Mouse (Mus musculus) liver, embryonic 14.5 days (tissue): ENCODE results near the gene Pacs2. TPM values are rescaled to one million over a fixed set of nuclear protein-coding genes. Genes with fewer than 3 reads are reported as not detected.

Source experiments
- ATAC-seq: fragments of 200-750 bp; cut with Nextera tagmentation; 2 replicates; pipeline ENCODE4 v1.8.0; 2017; ENCODE audit warnings: moderate number of reproducible peaks, mild to moderate bottlenecking, moderate library complexity; ENCODE audit not compliant: insufficient read depth
- DNase-seq, 3 experiments: peaks; one replicate each; pipeline ENCODE4 v3.0.0-alpha.2; 2012 to 2013; ENCODE audit warnings: low read depth in 3 of 3, low spot score in 3 of 3
- H3K27ac ChIP-seq: fragments of 300-500 bp; sonication (generic); 2 replicates; pipeline ENCODE4 v1.5.1; 2014; ENCODE audit warnings: moderate library complexity, mild to moderate bottlenecking, control low read depth, inconsistent platforms
- H3K27me3 ChIP-seq: fragments of 300-500 bp; sonication (generic); 2 replicates; pipeline ENCODE4 v1.6.1; 2014; ENCODE audit warnings: mild to moderate bottlenecking, low read length, moderate library complexity; ENCODE audit not compliant: control insufficient read depth, insufficient read depth
- H3K36me3 ChIP-seq: fragments of 300-500 bp; sonication (generic); replicated peaks from 2 replicates; pipeline ENCODE4 v1.6.1; 2014; ENCODE audit warnings: low read depth; ENCODE audit not compliant: control insufficient read depth, insufficient read depth
- H3K4me1 ChIP-seq, 2 experiments: fragments of 200-500 bp in 1 of 2; fragments of 300-500 bp in 1 of 2; sonication (generic) in 1 of 2; replicated peaks; 2 replicates each; pipeline ENCODE4 v1.6.1; 2012 to 2014; ENCODE audit warnings: antibody characterized with exemption in 1 of 2, inconsistent platforms in 1 of 2, low read length in 1 of 2; ENCODE audit not compliant: control insufficient read depth in 2 of 2, insufficient read depth in 2 of 2
- H3K4me2 ChIP-seq: fragments of 300-500 bp; sonication (generic); 2 replicates; pipeline ENCODE4 v1.6.1; 2014; ENCODE audit warnings: low read depth, mild to moderate bottlenecking, control low read depth, moderate library complexity
- H3K4me3 ChIP-seq, 2 experiments: fragments of 200-500 bp in 1 of 2; fragments of 300-500 bp in 1 of 2; sonication (generic) in 1 of 2; 2 replicates each; pipeline ENCODE4 v1.5.1; 2012 to 2014; ENCODE audit warnings: low read depth in 2 of 2, low read length in 2 of 2, mild to moderate bottlenecking in 2 of 2, control low read depth in 1 of 2, inconsistent platforms in 1 of 2, moderate library complexity in 1 of 2; ENCODE audit not compliant: insufficient read depth in 1 of 2
- H3K9ac ChIP-seq: fragments of 300-500 bp; sonication (generic); replicated peaks from 2 replicates; pipeline ENCODE4 v1.6.1; 2014; ENCODE audit warnings: mild to moderate bottlenecking, control low read depth, moderate library complexity
- H3K9me3 ChIP-seq: fragments of 300-500 bp; sonication (generic); 2 replicates; pipeline ENCODE4 v1.6.1; 2016; ENCODE audit warnings: low read length, mixed read lengths; ENCODE audit not compliant: control insufficient read depth
- CTCF ChIP-seq: IDR thresholded peaks from 2 replicates; pipeline ENCODE4 v1.5.1; 2016; ENCODE audit warnings: antibody characterized with exemption, low read depth, control low read depth
- EP300 ChIP-seq: IDR thresholded peaks from 2 replicates; pipeline ENCODE4 v1.6.1; 2016; ENCODE audit warnings: antibody characterized with exemption, low read depth
- WGBS: fragments of 180-500 bp; shearing (Covaris S2); extraction: QIAGEN DNeasy Blood & Tissue Kit; methylation state at CpG from one replicate; pipeline ENCODE4 v1.1.7; 2014; ENCODE audit not compliant: insufficient replicate concordance; 5-methylcytosine and 5-hydroxymethylcytosine counted together
- polyA plus RNA-seq, 2 experiments: library from polyadenylated mRNA; depleted of rRNA in 1 of 2; stranded (reverse) in 1 of 2; unstranded in 1 of 2; fragments of >200 nt; fragmentation: Nextera tagmentation in 1 of 2; extraction: Ambion mirVana in 1 of 2; gene quantifications; 2 replicates each; pipeline versions ENCODE4 v1.2.1 to v1.2.3; 2012 to 2014

Pacs2 gene
- polyA plus RNA-seq, 2 experiments, result 3.7 to 11.7 TPM

- Histone ChIP-seq H3K4me1 (no peaks in the 10 kb centered on the region), H3K9me3 (no peaks in the 10 kb centered on the region)
Observed at GRCm38 (mm10) chr12:113049836-113050235, 35.5 kb downstream of the Pacs2 start.

GRCm38 (mm10) chr12:113050671-113051070 lies 36.4 kb downstream of the Pacs2 start:
- no peak for DNase-seq
- ATAC-seq, result no peak
- Histone ChIP-seq H3K9me3 (no peaks in the 10 kb centered on the region), H3K4me3 (no peak overlapping the region), H3K27ac (no peak overlapping the region), H3K9ac (no peak overlapping the region), H3K27me3 (no peaks in the 10 kb centered on the region), H3K4me2 (no peak overlapping the region), H3K36me3 (peaks cover 13% of the 10 kb centered on the region), H3K4me1 (no peaks in the 10 kb centered on the region)
- TF ChIP-seq EP300, result no peak
- no peak for TF ChIP-seq CTCF
- 86% methylated on average over 12 of the region's 12 CpGs for WGBS

More at GRCm38 (mm10) chr12:113049836-113050235, 35.5 kb downstream of the Pacs2 start:
- H3K4me3 ChIP-seq, result no peak overlapping the region
- H3K36me3 ChIP-seq, result peaks cover 13% of the 10 kb centered on the region
- no peak overlapping the region for H3K4me2 ChIP-seq
- DNase-seq (no peak), ATAC-seq (no peak)
- 56% methylated on average over 9 of the region's 9 CpGs for WGBS
- no peaks in the 10 kb centered on the region for H3K27me3 ChIP-seq
- TF ChIP-seq CTCF (no peak), EP300 (no peak)
- H3K9ac ChIP-seq, result no peak overlapping the region
- H3K27ac ChIP-seq, result no peak overlapping the region

- TF ChIP-seq EP300 (no peak), CTCF (no peak)
- Histone ChIP-seq H3K36me3 (peaks cover 11% of the 10 kb centered on the region), H3K4me1 (no peaks in the 10 kb centered on the region), H3K9ac (no peak overlapping the region), H3K4me2 (no peak overlapping the region), H3K4me3 (no peak overlapping the region), H3K27me3 (no peaks in the 10 kb centered on the region), H3K9me3 (no peaks in the 10 kb centered on the region), H3K27ac (no peak overlapping the region)
- DNase-seq, result no peak
- 72% methylated on average over 9 of the region's 9 CpGs for whole genome bisulfite sequencing
- no peak for ATAC-seq
Observed at GRCm38 (mm10) chr12:113051628-113052403, 37.5 kb downstream of the Pacs2 start.

- no peak overlapping the region for H3K27ac ChIP-seq
- H3K9ac ChIP-seq, result no peak overlapping the region
- no peak for TF ChIP-seq EP300
- WGBS, result 71% methylated on average over 8 of the region's 8 CpGs
- no peaks in the 10 kb centered on the region; the same call in 1 of the 2 replicates for H3K9me3 ChIP-seq
- peaks cover 10 to 18% of the 10 kb centered on the region in 2 experiments for H3K4me1 ChIP-seq
- ATAC-seq, result no peak
- DNase-seq, result no peak
- H3K36me3 ChIP-seq, result peaks cover 3% of the 10 kb centered on the region; the same call in 1 of the 2 replicates
- no peaks in the 10 kb centered on the region for H3K27me3 ChIP-seq
- no peak overlapping the region for H3K4me3 ChIP-seq
- H3K4me2 ChIP-seq, result no peak overlapping the region
Observed at GRCm38 (mm10) chr12:113056089-113056488, 41.8 kb downstream of the Pacs2 start.

GRCm38 (mm10) chr12:113060178-113060577 lies 45.9 kb downstream of the Pacs2 start:
- Histone ChIP-seq H3K4me1 (peaks cover 10 to 23% of the 10 kb centered on the region in 2 experiments), H3K9me3 (no peaks in the 10 kb centered on the region; the same call in 1 of the 2 replicates), H3K4me2 (peak overlapping the region; percentile 50), H3K27ac (peak overlapping the region; percentile 34; the same call in 1 of the 2 replicates), H3K27me3 (no peaks in the 10 kb centered on the region), H3K4me3 (no peak overlapping the region), H3K36me3 (no peaks in the 10 kb centered on the region; the same call in 1 of the 2 replicates), H3K9ac (peak overlapping the region; percentile 29; the same call in 1 of the 2 replicates)
- ATAC-seq (peak; percentile 86), DNase-seq (peak; percentile 40 to 52 (median 45))
- 56% methylated on average over 5 of the region's 5 CpGs for WGBS
- TF ChIP-seq EP300 (peak; percentile 81), CTCF (no peak)
